Mouse (Mus musculus) CH12.LX (cell line): ENCODE measurements around the gene Evx2. TPM values are rescaled to one million over a fixed set of nuclear protein-coding genes. Genes with fewer than 3 reads are reported as not detected.

ENCODE experiments used
- DNase-seq: peaks from one replicate; pipeline ENCODE4 v3.0.0-alpha.2; 2013; ENCODE audit errors: extremely low read depth
- H3K27ac ChIP-seq: 2 replicates; pipeline ENCODE4 v1.5.1; 2012; ENCODE audit warnings: low read depth, mild to moderate bottlenecking, control low read depth, moderate library complexity; ENCODE audit not compliant: insufficient read depth
- H3K27me3 ChIP-seq: replicated peaks from 2 replicates; pipeline ENCODE3; 2012; ENCODE audit warnings: inconsistent platforms
- H3K36me3 ChIP-seq, 2 experiments: replicated peaks in 1 of 2; 2 replicates each; pipeline versions ENCODE3 to v1.6.1; 2012; ENCODE audit warnings: inconsistent platforms in 1 of 2, low read length in 1 of 2, mild to moderate bottlenecking in 1 of 2, mixed read lengths in 1 of 2, moderate library complexity in 1 of 2; ENCODE audit not compliant: control insufficient read depth in 1 of 2, insufficient read depth in 1 of 2
- H3K4me1 ChIP-seq, 2 experiments: 2 replicates each; pipeline ENCODE4 v1.6.1; 2012; ENCODE audit warnings: inconsistent platforms in 1 of 2, moderate library complexity in 1 of 2; ENCODE audit not compliant: insufficient read depth in 2 of 2, control insufficient read depth in 1 of 2
- H3K4me2 ChIP-seq: 2 replicates; pipeline ENCODE4 v1.6.1; 2012; ENCODE audit warnings: low read depth, mild to moderate bottlenecking, control low read depth; ENCODE audit not compliant: poor library complexity, insufficient read depth, severe bottlenecking
- H3K4me3 ChIP-seq, 3 experiments: fragments of 150-350 bp in 1 of 3; sonication (generic) in 1 of 3; replicated peaks in 1 of 3; 2 replicates each; pipeline versions ENCODE3 to v1.5.1; 2011 to 2012; ENCODE audit warnings: low read depth in 2 of 3, low read length in 2 of 3, mild to moderate bottlenecking in 2 of 3, moderate library complexity in 2 of 3, control low read depth in 1 of 3, improper control_type of control experiment in 1 of 3, inconsistent platforms in 1 of 3, mixed read lengths in 1 of 3; ENCODE audit not compliant: poor library complexity in 1 of 3
- H3K79me2 ChIP-seq: replicated peaks from 2 replicates; pipeline ENCODE4 v1.6.1; 2012; ENCODE audit warnings: mild to moderate bottlenecking, moderate library complexity; ENCODE audit not compliant: control insufficient read depth, poor library complexity, insufficient read depth, severe bottlenecking; ENCODE audit errors: extremely low read depth
- H3K9ac ChIP-seq: 2 replicates; pipeline ENCODE4 v1.6.1; 2012; ENCODE audit warnings: low read depth, mild to moderate bottlenecking, control low read depth, moderate library complexity; ENCODE audit not compliant: insufficient read depth
- H3K9me3 ChIP-seq: replicated peaks from 2 replicates; pipeline ENCODE3; 2012; ENCODE audit warnings: low read length, inconsistent platforms, mixed read lengths
- BHLHE40 ChIP-seq: IDR thresholded peaks from 2 replicates; pipeline ENCODE4 v1.6.1; 2011; ENCODE audit warnings: mild to moderate bottlenecking, low read depth, low read length, improper control_type of control experiment
- CHD1 ChIP-seq: IDR thresholded peaks from 2 replicates; pipeline ENCODE4 v1.6.1; 2012; ENCODE audit warnings: low read depth, low read length, improper control_type of control experiment, inconsistent platforms
- CTCF ChIP-seq, 2 experiments: IDR thresholded peaks in 1 of 2; conservative IDR thresholded peaks in 1 of 2; 2 replicates each; pipeline ENCODE4 v1.5.1; 2011 to 2012; ENCODE audit warnings: low read depth in 2 of 2, low read length in 2 of 2, improper control_type of control experiment in 1 of 2, inconsistent platforms in 1 of 2, mild to moderate bottlenecking in 1 of 2, moderate library complexity in 1 of 2
- E2F4 ChIP-seq: IDR thresholded peaks from 2 replicates; pipeline ENCODE4 v1.6.1; 2011; ENCODE audit warnings: low read depth, low read length, improper control_type of control experiment; ENCODE audit not compliant: insufficient replicate concordance
- ETS1 ChIP-seq: conservative IDR thresholded peaks from 2 replicates; pipeline ENCODE4 v1.6.1; 2012; ENCODE audit warnings: low read depth, mild to moderate bottlenecking, inconsistent platforms, low read length, improper control_type of control experiment, moderate library complexity
- GABPA ChIP-seq: IDR thresholded peaks from 2 replicates; pipeline ENCODE4 v1.6.1; 2012; ENCODE audit warnings: low read depth, low read length, improper control_type of control experiment, inconsistent platforms; ENCODE audit not compliant: insufficient replicate concordance
- HCFC1 ChIP-seq: IDR thresholded peaks from 2 replicates; pipeline ENCODE4 v1.6.1; 2012; ENCODE audit warnings: low read depth, mild to moderate bottlenecking, inconsistent platforms, low read length, improper control_type of control experiment
- IRF4 ChIP-seq: IDR thresholded peaks from 2 replicates; pipeline ENCODE4 v1.6.1; 2014; ENCODE audit warnings: low read depth, mild to moderate bottlenecking, inconsistent platforms, low read length, improper control_type of control experiment
- JUN ChIP-seq: IDR thresholded peaks from 2 replicates; pipeline ENCODE4 v1.6.1; 2011; ENCODE audit warnings: low read depth, mild to moderate bottlenecking, low read length, improper control_type of control experiment, moderate library complexity; ENCODE audit not compliant: insufficient read depth
- MAFK ChIP-seq: IDR thresholded peaks from 2 replicates; pipeline ENCODE4 v1.6.1; 2011; ENCODE audit warnings: low read length, improper control_type of control experiment; ENCODE audit not compliant: insufficient replicate concordance
- MAZ ChIP-seq: IDR thresholded peaks from 2 replicates; pipeline ENCODE4 v1.6.1; 2012; ENCODE audit warnings: low read depth, mild to moderate bottlenecking, inconsistent platforms, low read length, improper control_type of control experiment, moderate library complexity
- MEF2A ChIP-seq: IDR thresholded peaks from 2 replicates; pipeline ENCODE4 v1.6.1; 2014; ENCODE audit warnings: low read depth, mild to moderate bottlenecking, inconsistent platforms, low read length, improper control_type of control experiment, borderline replicate concordance
- MXI1 ChIP-seq: IDR thresholded peaks from 2 replicates; pipeline ENCODE4 v1.6.1; 2011; ENCODE audit warnings: mild to moderate bottlenecking, low read depth, low read length, improper control_type of control experiment
- NELFE ChIP-seq: IDR thresholded peaks from 2 replicates; pipeline ENCODE4 v1.6.1; 2011; ENCODE audit warnings: low read depth, low read length, improper control_type of control experiment
- NRF1 ChIP-seq: IDR thresholded peaks from 2 replicates; pipeline ENCODE4 v1.6.1; 2014; ENCODE audit warnings: low read depth, mild to moderate bottlenecking, inconsistent platforms, low read length, improper control_type of control experiment, moderate library complexity
- POLR2AphosphoS2 ChIP-seq: IDR thresholded peaks from 2 replicates; pipeline ENCODE4 v1.6.1; 2011; ENCODE audit warnings: low read depth, low read length, improper control_type of control experiment
- RAD21 ChIP-seq: IDR thresholded peaks from 2 replicates; pipeline ENCODE4 v1.6.1; 2011; ENCODE audit warnings: low read depth, mild to moderate bottlenecking, low read length, improper control_type of control experiment, moderate library complexity
- RCOR1 ChIP-seq: conservative IDR thresholded peaks from 2 replicates; pipeline ENCODE4 v1.6.1; 2012; ENCODE audit warnings: low read depth, mild to moderate bottlenecking, inconsistent platforms, low read length, improper control_type of control experiment
- SMC3 ChIP-seq: IDR thresholded peaks from 2 replicates; pipeline ENCODE4 v1.6.1; 2011; ENCODE audit warnings: low read depth, low read length, improper control_type of control experiment
- TCF12 ChIP-seq: IDR thresholded peaks from 2 replicates; pipeline ENCODE4 v1.6.1; 2014; ENCODE audit warnings: low read depth, mild to moderate bottlenecking, inconsistent platforms, low read length, improper control_type of control experiment
- USF1 ChIP-seq: IDR thresholded peaks from 2 replicates; pipeline ENCODE4 v1.6.1; 2014; ENCODE audit warnings: low read depth, mild to moderate bottlenecking, inconsistent platforms, low read length, improper control_type of control experiment
- ZC3H11A ChIP-seq: IDR thresholded peaks from 2 replicates; pipeline ENCODE4 v1.6.1; 2012; ENCODE audit warnings: low read depth, mild to moderate bottlenecking, inconsistent platforms, low read length, improper control_type of control experiment
- ZMIZ1 ChIP-seq: IDR thresholded peaks from 2 replicates; pipeline ENCODE4 v1.6.1; 2012; ENCODE audit warnings: low read depth, mild to moderate bottlenecking, inconsistent platforms, low read length, improper control_type of control experiment
- dilution Hi-C: fragments of 300-500 bp; cut with MboI; formaldehyde crosslinking; loops from 2 replicates; pipeline ENCODE4 v1.14.3; 2020; ENCODE audit warnings: low sequenced_read_pairs; ENCODE audit not compliant: extremely low pct_unique_long_range_greater_than_20kb, extremely low pct_ligation_motif_present
- in situ Hi-C: fragments of 300-500 bp; cut with MboI; formaldehyde crosslinking; loops from 3 replicates; pipeline ENCODE4 v1.14.3; 2019; ENCODE audit warnings: low sequenced_read_pairs, low pct_ligation_motif_present, low pct_unique_long_range_greater_than_20kb, mixed read lengths
- polyA plus RNA-seq: library from polyadenylated mRNA; unstranded; fragments of >175 nt; gene quantifications from 2 replicates; pipeline ENCODE4 v1.2.1, GENCODE M21; 2012; ENCODE audit warnings: low read depth; ENCODE audit not compliant: insufficient read length
- total RNA-seq, 2 experiments: library from RNA; depleted of rRNA; stranded (reverse); fragments of 300-350 nt in 1 of 2; fragments of >200 nt in 1 of 2; gene quantifications; 2 replicates each; pipeline ENCODE4 v1.2.3; 2012 to 2014

Gene Evx2
- total and polyA plus RNA-seq, 3 experiments = not detected

DNA sequence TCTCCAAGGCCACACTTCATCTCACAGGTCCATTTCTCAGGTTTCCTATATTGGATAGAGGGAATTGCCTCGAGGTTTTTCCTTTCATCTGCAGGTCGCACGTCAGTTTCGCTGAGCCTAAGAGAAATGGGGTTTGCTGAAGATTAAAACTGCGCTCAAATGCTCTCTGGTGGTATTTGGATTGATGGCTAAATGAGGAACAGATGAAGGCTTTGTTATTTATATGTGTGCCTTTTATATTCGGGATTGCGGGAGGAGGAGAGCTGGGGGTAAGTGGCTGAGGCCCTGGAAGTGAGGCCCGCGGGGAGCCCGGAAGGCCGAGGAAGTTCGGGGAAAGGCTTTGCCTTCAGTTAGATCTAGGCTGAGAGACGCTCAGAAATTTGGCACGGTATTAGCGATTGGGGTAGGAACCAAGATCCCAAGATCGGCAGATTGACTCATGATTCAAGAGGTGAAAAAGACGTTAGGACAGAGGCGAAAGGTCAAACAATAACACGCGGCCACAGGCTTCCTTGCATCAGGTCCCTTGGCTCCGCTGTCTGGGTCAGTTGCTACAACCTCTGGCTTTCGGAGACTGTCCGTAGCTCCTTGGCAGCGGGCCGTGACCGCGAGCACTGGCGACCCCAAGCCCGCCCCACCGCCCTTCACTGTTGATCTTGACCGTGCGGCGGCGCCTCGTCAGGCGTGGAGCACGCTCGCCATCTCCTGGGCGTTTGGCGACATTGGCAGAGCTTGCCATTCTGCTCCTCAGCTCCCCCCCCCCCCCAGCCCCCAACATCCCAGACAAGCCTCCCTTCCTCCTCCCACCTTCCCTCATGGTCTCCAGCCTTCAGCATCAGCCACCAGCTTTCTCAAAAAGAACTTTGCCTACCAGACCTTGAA lies 13.4 kb upstream of the Evx2 start:
- peak overlapping the region; percentile 43 for H3K9ac ChIP-seq
- H3K9me3 ChIP-seq = peaks cover 9% of the 10 kb centered on the region
- H3K4me3 ChIP-seq = peak overlapping the region in 2 of 3 experiments; percentile 36 to 41
- no peaks in the 10 kb centered on the region for H3K27me3 ChIP-seq
- H3K36me3 ChIP-seq = no peaks in the 10 kb centered on the region
- dilution Hi-C loops = no loop called here
- TF ChIP-seq E2F4 (no peak), RCOR1 (no peak), NRF1 (no peak), JUN (no peak), ETS1 (no peak), GABPA (no peak), USF1 (no peak), ZC3H11A (no peak), MAFK (no peak), CTCF (conservative IDR thresholded peaks at IDR 0.05 in 1 of 2, IDR thresholded peaks at IDR 0.05 in 1 of 2; ENCODE audit: low read depth in 2 of 2, low read length in 2 of 2) (peak in 1 of 2 experiments; percentile 78; a peak in 2 of 4 replicates), RAD21 (peak; percentile 73), POLR2AphosphoS2 (no peak), MXI1 (no peak), MAZ (peak; percentile 59; the same call in 1 of the 2 replicates), CHD1 (no peak), IRF4 (peak; percentile 43; the same call in 1 of the 2 replicates), BHLHE40 (peak; percentile 38; the same call in 1 of the 2 replicates), TCF12 (no peak), ZMIZ1 (no peak), HCFC1 (no peak), NELFE (peak; percentile 34; the same call in 1 of the 2 replicates), MEF2A (no peak), SMC3 (peak; percentile 72)
- DNase-seq = peak; percentile 45
- H3K4me1 ChIP-seq = 0 out of 4 replicates have a peak, but pooled peaks cover 0 to 5% of the 10 kb centered on the region in 2 experiments
- in situ Hi-C loops = loop anchor here (25.0 kb wide), 1 partner anchor 1085 kb away; the partner anchor contains the start of gene Chrna1
- H3K27ac ChIP-seq = no peak overlapping the region
- H3K4me2 ChIP-seq = peak overlapping the region; percentile 98
- H3K79me2 ChIP-seq = no peaks in the 10 kb centered on the region
